Mouse (Mus musculus): ENCODE data around the gene Lrrc51.

GRCm38 (mm10) chr7:101967256-101967655, 33.6 kb upstream of the Lrrc51 start:
- no peak for TF ChIP-seq CTCF (IDR thresholded peaks at IDR 0.05; ENCODE audit: extremely low read depth, insufficient read depth, insufficient read length, insufficient replicate concordance)
- TF ChIP-seq POLR2A (IDR thresholded peaks at IDR 0.05; ENCODE audit: low read depth, low read length): no peak
